Mouse (Mus musculus): ENCODE results near the gene Fsd2. TPM values are rescaled to one million over a fixed set of nuclear protein-coding genes. Genes with fewer than 3 reads are reported as not detected.

Gene Fsd2
- polyA plus RNA-seq, 1 experiment from 2014 or later, result 0.04 TPM

DNA sequence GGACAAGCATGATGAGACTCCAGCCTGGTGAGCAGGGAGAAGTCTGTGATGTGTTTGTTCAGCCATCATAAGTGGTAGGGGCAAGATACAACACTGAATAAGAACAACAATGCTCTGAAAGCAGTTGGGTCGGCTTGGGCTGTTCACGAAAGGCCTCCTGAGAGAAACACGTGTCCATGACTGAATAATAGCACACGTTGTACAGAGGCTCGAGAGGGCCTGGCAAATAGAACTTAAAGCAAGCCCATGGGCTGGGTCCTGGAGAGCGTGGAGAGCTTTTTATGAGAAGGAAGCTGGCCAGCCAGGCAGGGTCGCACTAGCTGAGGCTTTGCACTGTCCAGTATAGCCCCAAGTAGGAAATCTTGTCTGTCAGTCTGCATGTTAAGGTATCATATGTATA is 11.7 kb upstream of the Fsd2 start:
- DNase-seq (ENCODE audit: low spot score) (no peak), ATAC-seq (ENCODE audit: insufficient number of reproducible peaks, low FRiP score, low TSS enrichment, low read depth) (no peak)
- no peaks in the 10 kb centered on the region for H3K9me3 ChIP-seq (ENCODE audit: control insufficient read depth, low read length)
- no peak overlapping the region for H3K4me2 ChIP-seq (ENCODE audit: low read depth, severe bottlenecking)
- no peak overlapping the region for H3K9ac ChIP-seq (ENCODE audit: low read length)
- H3K36me3 ChIP-seq (ENCODE audit: control insufficient read depth, insufficient read depth, low read length), result no peaks in the 10 kb centered on the region; the same call in 1 of the 2 replicates
- no peaks in the 10 kb centered on the region for H3K4me1 ChIP-seq (ENCODE audit: control insufficient read depth, insufficient read depth, low read length)
- 90% methylated on average over 7 of the region's 7 CpGs for WGBS
- H3K27ac ChIP-seq (replicated peaks; ENCODE audit: low read depth, low read length), result no peak overlapping the region
- no peaks in the 10 kb centered on the region for H3K27me3 ChIP-seq (ENCODE audit: control insufficient read depth, insufficient read depth, low read length)
- H3K4me3 ChIP-seq (ENCODE audit: low read depth, low read length), result no peak overlapping the region

- Histone ChIP-seq H3K9me3 (ENCODE audit: control insufficient read depth, low read length) (no peaks in the 10 kb centered on the region), H3K36me3 (ENCODE audit: control insufficient read depth, insufficient read depth, low read length) (no peaks in the 10 kb centered on the region; the same call in 1 of the 2 replicates), H3K27ac (replicated peaks; ENCODE audit: low read depth, low read length) (no peak overlapping the region), H3K4me2 (ENCODE audit: low read depth, severe bottlenecking) (no peak overlapping the region), H3K4me3 (ENCODE audit: low read depth, low read length) (no peak overlapping the region), H3K27me3 (ENCODE audit: control insufficient read depth, insufficient read depth, low read length) (no peaks in the 10 kb centered on the region), H3K9ac (ENCODE audit: low read length) (no peak overlapping the region), H3K4me1 (ENCODE audit: control insufficient read depth, insufficient read depth, low read length) (no peaks in the 10 kb centered on the region)
- WGBS, result 88% methylated on average over 3 of the region's 3 CpGs
- no peak for ATAC-seq (ENCODE audit: insufficient number of reproducible peaks, low FRiP score, low TSS enrichment, low read depth)
- no peak for DNase-seq (ENCODE audit: low spot score)
These were observed 11.1 kb upstream of the Fsd2 start for GRCm38 (mm10) chr7:81577872-81578271.

DNA sequence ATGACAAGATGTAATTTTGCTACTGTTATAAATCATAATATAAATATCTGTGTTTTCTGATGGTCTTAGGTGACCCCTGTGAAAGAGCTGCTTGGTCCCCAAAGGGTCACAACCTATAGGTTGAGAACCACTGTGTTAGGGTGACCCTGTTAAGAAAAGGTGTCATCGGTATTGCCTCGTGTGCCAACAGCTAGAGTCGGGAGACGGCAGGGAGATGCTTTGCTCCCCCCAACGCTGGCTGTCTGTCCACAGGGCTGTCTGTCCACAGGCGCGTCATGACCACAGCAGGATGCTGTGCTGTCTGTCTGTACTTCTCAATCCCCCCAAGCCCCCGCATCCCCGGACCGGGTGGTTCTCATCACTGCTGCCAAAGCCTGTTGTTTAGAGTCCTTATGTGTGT is 8.9 kb upstream of the Fsd2 start:
- Histone ChIP-seq H3K9me3 (ENCODE audit: control insufficient read depth, low read length) (no peaks in the 10 kb centered on the region), H3K9ac (ENCODE audit: low read length) (no peak overlapping the region), H3K27me3 (ENCODE audit: control insufficient read depth, insufficient read depth, low read length) (no peaks in the 10 kb centered on the region), H3K4me1 (ENCODE audit: control insufficient read depth, insufficient read depth, low read length) (no peaks in the 10 kb centered on the region), H3K4me3 (ENCODE audit: low read depth, low read length) (no peak overlapping the region), H3K27ac (replicated peaks; ENCODE audit: low read depth, low read length) (no peak overlapping the region), H3K4me2 (ENCODE audit: low read depth, severe bottlenecking) (no peak overlapping the region), H3K36me3 (ENCODE audit: control insufficient read depth, insufficient read depth, low read length) (no peaks in the 10 kb centered on the region; the same call in 1 of the 2 replicates)
- no peak for DNase-seq (ENCODE audit: low spot score)
- WGBS, result 91% methylated on average over 10 of the region's 10 CpGs
- ATAC-seq (ENCODE audit: insufficient number of reproducible peaks, low FRiP score, low TSS enrichment, low read depth), result no peak

- Histone ChIP-seq H3K9ac (ENCODE audit: low read length) (no peak overlapping the region), H3K27ac (replicated peaks; ENCODE audit: low read depth, low read length) (no peak overlapping the region), H3K4me2 (ENCODE audit: low read depth, severe bottlenecking) (no peak overlapping the region), H3K9me3 (ENCODE audit: control insufficient read depth, low read length) (no peaks in the 10 kb centered on the region), H3K4me3 (ENCODE audit: low read depth, low read length) (no peak overlapping the region), H3K27me3 (ENCODE audit: control insufficient read depth, insufficient read depth, low read length) (no peaks in the 10 kb centered on the region), H3K4me1 (ENCODE audit: control insufficient read depth, insufficient read depth, low read length) (no peaks in the 10 kb centered on the region), H3K36me3 (ENCODE audit: control insufficient read depth, insufficient read depth, low read length) (no peaks in the 10 kb centered on the region; the same call in 1 of the 2 replicates)
- WGBS, result 92% methylated on average over 9 of the region's 9 CpGs
- DNase-seq (ENCODE audit: low spot score) (no peak), ATAC-seq (ENCODE audit: insufficient number of reproducible peaks, low FRiP score, low TSS enrichment, low read depth) (no peak)
These were observed 7.1 kb upstream of the Fsd2 start for GRCm38 (mm10) chr7:81573821-81574220.

DNA sequence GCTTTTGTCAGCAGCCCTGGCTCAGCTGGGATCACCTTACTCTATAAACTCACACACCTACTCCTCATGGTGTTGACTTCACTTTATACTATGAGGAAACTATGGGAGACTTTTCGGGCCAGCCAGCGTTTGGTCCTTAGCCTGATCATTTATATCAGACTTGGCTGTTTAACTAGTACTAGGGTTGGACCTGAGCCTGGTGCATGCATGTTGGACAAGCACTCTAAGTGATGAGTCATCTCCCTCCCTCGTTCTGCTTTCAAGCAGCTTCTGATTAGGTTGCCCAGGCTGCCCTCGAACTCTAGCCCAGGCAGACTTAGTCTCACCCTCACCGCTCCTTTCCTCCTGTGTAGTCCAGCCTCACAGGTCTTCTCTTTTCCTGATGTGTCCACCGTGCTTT is 6.7 kb upstream of the Fsd2 start:
- no peak overlapping the region for H3K27ac ChIP-seq (replicated peaks; ENCODE audit: low read depth, low read length)
- no peaks in the 10 kb centered on the region for H3K4me1 ChIP-seq (ENCODE audit: control insufficient read depth, insufficient read depth, low read length)
- 89% methylated on average over 6 of the region's 6 CpGs for WGBS
- H3K36me3 ChIP-seq (ENCODE audit: control insufficient read depth, insufficient read depth, low read length), result no peaks in the 10 kb centered on the region; the same call in 1 of the 2 replicates
- H3K4me2 ChIP-seq (ENCODE audit: low read depth, severe bottlenecking), result no peak overlapping the region
- no peak overlapping the region for H3K9ac ChIP-seq (ENCODE audit: low read length)
- H3K9me3 ChIP-seq (ENCODE audit: control insufficient read depth, low read length), result no peaks in the 10 kb centered on the region
- ATAC-seq (ENCODE audit: insufficient number of reproducible peaks, low FRiP score, low TSS enrichment, low read depth) (no peak), DNase-seq (ENCODE audit: low spot score) (no peak)
- H3K27me3 ChIP-seq (ENCODE audit: control insufficient read depth, insufficient read depth, low read length), result no peaks in the 10 kb centered on the region
- H3K4me3 ChIP-seq (ENCODE audit: low read depth, low read length), result no peak overlapping the region

- Histone ChIP-seq H3K27me3 (ENCODE audit: control insufficient read depth, insufficient read depth, low read length) (no peaks in the 10 kb centered on the region), H3K36me3 (ENCODE audit: control insufficient read depth, insufficient read depth, low read length) (no peaks in the 10 kb centered on the region; the same call in 1 of the 2 replicates), H3K4me1 (ENCODE audit: control insufficient read depth, insufficient read depth, low read length) (no peaks in the 10 kb centered on the region), H3K27ac (replicated peaks; ENCODE audit: low read depth, low read length) (no peak overlapping the region), H3K9ac (ENCODE audit: low read length) (no peak overlapping the region), H3K4me2 (ENCODE audit: low read depth, severe bottlenecking) (no peak overlapping the region), H3K9me3 (ENCODE audit: control insufficient read depth, low read length) (no peaks in the 10 kb centered on the region), H3K4me3 (ENCODE audit: low read depth, low read length) (no peak overlapping the region)
- DNase-seq (ENCODE audit: low spot score) (no peak), ATAC-seq (ENCODE audit: insufficient number of reproducible peaks, low FRiP score, low TSS enrichment, low read depth) (no peak)
- 79% methylated on average over 6 of the region's 6 CpGs for WGBS
These were observed 6.0 kb upstream of the Fsd2 start for GRCm38 (mm10) chr7:81572610-81573268.

DNA sequence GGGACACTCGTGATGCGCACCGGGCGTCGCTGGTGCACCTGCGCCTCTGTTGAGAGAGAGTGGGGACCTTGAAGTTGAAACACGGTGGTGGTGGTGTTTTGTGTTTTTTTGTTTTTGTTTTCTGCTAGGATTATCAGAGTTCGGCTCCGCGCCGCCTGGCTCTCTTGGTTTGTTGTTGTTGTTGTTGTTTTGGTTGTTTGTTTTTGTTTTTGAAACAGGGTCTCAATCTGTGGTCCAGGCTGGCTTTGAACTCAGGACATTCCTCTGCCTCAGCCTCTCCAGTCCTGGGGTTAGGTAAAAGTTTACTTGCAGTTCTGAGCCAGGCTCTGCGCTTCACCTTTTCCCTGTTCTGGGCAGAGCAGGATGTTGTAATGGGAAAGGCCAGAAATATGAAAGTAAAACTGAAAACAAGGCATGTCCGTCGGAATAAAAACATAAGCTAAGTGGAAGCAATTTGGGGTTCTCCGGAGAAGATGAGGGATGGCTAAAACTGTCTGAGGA is 5.2 kb upstream of the Fsd2 start:
- Histone ChIP-seq H3K27ac (replicated peaks; ENCODE audit: low read depth, low read length) (no peak overlapping the region), H3K4me3 (ENCODE audit: low read depth, low read length) (peak overlapping the region; percentile 64)
- no peak for ATAC-seq (ENCODE audit: insufficient number of reproducible peaks, low FRiP score, low TSS enrichment, low read depth)

GRCm38 (mm10) chr7:81571108-81571940 is 4.6 kb upstream of the Fsd2 start, which contains the start of gene Whamm:
TSS of gene Whamm (plus strand) at chr7:81571266.
- H3K9ac ChIP-seq (ENCODE audit: low read length), result peak within 1 kb of the TSS; percentile 70
- DNase-seq (ENCODE audit: low spot score), result peak; percentile 91
- peak within 1 kb of the TSS; percentile 64 for H3K4me3 ChIP-seq (ENCODE audit: low read depth, low read length)
- H3K27me3 ChIP-seq (ENCODE audit: control insufficient read depth, insufficient read depth, low read length), result no peaks in the 10 kb centered on the region
- peak within 1 kb of the TSS; percentile 63 for H3K27ac ChIP-seq (replicated peaks; ENCODE audit: low read depth, low read length)
- H3K4me1 ChIP-seq (ENCODE audit: control insufficient read depth, insufficient read depth, low read length), result 0 out of 2 replicates have a peak, but pooled peaks cover 5% of the 10 kb centered on the region
- H3K4me2 ChIP-seq (ENCODE audit: low read depth, severe bottlenecking), result peak within 1 kb of the TSS; percentile 66
- under 1% methylated on average over 96 of the region's 96 CpGs for WGBS
- peak; percentile 98 for ATAC-seq (ENCODE audit: insufficient number of reproducible peaks, low FRiP score, low TSS enrichment, low read depth)
- H3K36me3 ChIP-seq (ENCODE audit: control insufficient read depth, insufficient read depth, low read length), result no peaks in the 10 kb centered on the region; the same call in 1 of the 2 replicates
- no peaks in the 10 kb centered on the region for H3K9me3 ChIP-seq (ENCODE audit: control insufficient read depth, low read length)

More for the DNA sequence above, 5.2 kb upstream of the Fsd2 start:
- H3K9ac ChIP-seq (ENCODE audit: low read length), result peak overlapping the region; percentile 70
- 0 out of 2 replicates have a peak, but pooled peaks cover 5% of the 10 kb centered on the region for H3K4me1 ChIP-seq (ENCODE audit: control insufficient read depth, insufficient read depth, low read length)
- H3K36me3 ChIP-seq (ENCODE audit: control insufficient read depth, insufficient read depth, low read length), result no peaks in the 10 kb centered on the region; the same call in 1 of the 2 replicates
- no peaks in the 10 kb centered on the region for H3K9me3 ChIP-seq (ENCODE audit: control insufficient read depth, low read length)
- H3K27me3 ChIP-seq (ENCODE audit: control insufficient read depth, insufficient read depth, low read length), result no peaks in the 10 kb centered on the region
- WGBS, result 21% methylated on average over 15 of the region's 15 CpGs
- H3K4me2 ChIP-seq (ENCODE audit: low read depth, severe bottlenecking), result peak overlapping the region; percentile 66
- no peak for DNase-seq (ENCODE audit: low spot score)
